Mouse (Mus musculus): ENCODE measurements around the gene Cmip. TPM values are rescaled to one million over a fixed set of nuclear protein-coding genes. Genes with fewer than 3 reads are reported as not detected.

Gene Cmip
- polyA plus RNA-seq, 1 experiment from 2014 or later, result 8.2 TPM

- Histone ChIP-seq H3K27ac (no peak overlapping the region), H3K36me3 (no peaks in the 10 kb centered on the region), H3K4me1 (no peaks in the 10 kb centered on the region; the same call in 1 of the 2 replicates), H3K4me3 (no peak overlapping the region), H3K27me3 (ENCODE audit: low read depth, poor library complexity, severe bottlenecking) (no peaks in the 10 kb centered on the region), H3K9me3 (replicated peaks) (no peaks in the 10 kb centered on the region)
- no peak for DNase-seq (ENCODE audit: low spot score)
- 87% methylated on average over 6 of the region's 6 CpGs for WGBS
Observed at GRCm38 (mm10) chr8:117242286-117242685, 14.6 kb upstream of the Cmip start.

GRCm38 (mm10) chr8:117244601-117245000, 12.3 kb upstream of the Cmip start:
- no peak overlapping the region for H3K27ac ChIP-seq
- no peaks in the 10 kb centered on the region; the same call in 1 of the 2 replicates for H3K4me1 ChIP-seq
- no peaks in the 10 kb centered on the region for H3K27me3 ChIP-seq (ENCODE audit: low read depth, poor library complexity, severe bottlenecking)
- H3K36me3 ChIP-seq, result no peaks in the 10 kb centered on the region
- no peak for DNase-seq (ENCODE audit: low spot score)
- H3K9me3 ChIP-seq (replicated peaks), result no peaks in the 10 kb centered on the region
- H3K4me3 ChIP-seq, result no peak overlapping the region
- 49% methylated on average over 6 of the region's 6 CpGs for WGBS

GRCm38 (mm10) chr8:117248341-117248740, 8.5 kb upstream of the Cmip start:
- 87% methylated on average over 11 of the region's 11 CpGs for WGBS
- Histone ChIP-seq H3K4me3 (no peak overlapping the region), H3K4me1 (no peaks in the 10 kb centered on the region; the same call in 1 of the 2 replicates), H3K27ac (no peak overlapping the region), H3K27me3 (ENCODE audit: low read depth, poor library complexity, severe bottlenecking) (no peaks in the 10 kb centered on the region), H3K36me3 (no peaks in the 10 kb centered on the region), H3K9me3 (replicated peaks) (no peaks in the 10 kb centered on the region)
- DNase-seq (ENCODE audit: low spot score), result no peak

GRCm38 (mm10) chr8:117251086-117251681, 5.7 kb upstream of the Cmip start:
- Histone ChIP-seq H3K27ac (no peak overlapping the region), H3K4me3 (no peak overlapping the region), H3K9me3 (replicated peaks) (no peaks in the 10 kb centered on the region), H3K4me1 (peaks cover 2% of the 10 kb centered on the region; the same call in 1 of the 2 replicates), H3K36me3 (no peaks in the 10 kb centered on the region), H3K27me3 (ENCODE audit: low read depth, poor library complexity, severe bottlenecking) (no peaks in the 10 kb centered on the region)
- no peak for DNase-seq (ENCODE audit: low spot score)
- 58% methylated on average over 7 of the region's 7 CpGs for WGBS

GRCm38 (mm10) chr8:117252650-117253049, 4.2 kb upstream of the Cmip start:
- Histone ChIP-seq H3K27me3 (ENCODE audit: low read depth, poor library complexity, severe bottlenecking) (no peaks in the 10 kb centered on the region), H3K36me3 (no peaks in the 10 kb centered on the region), H3K4me3 (no peak overlapping the region), H3K27ac (no peak overlapping the region), H3K4me1 (peaks cover 4% of the 10 kb centered on the region; the same call in 1 of the 2 replicates), H3K9me3 (replicated peaks) (no peaks in the 10 kb centered on the region)
- DNase-seq (ENCODE audit: low spot score), result no peak
- 94% methylated on average over 8 of the region's 8 CpGs for WGBS

- Histone ChIP-seq H3K27me3 (ENCODE audit: low read depth, poor library complexity, severe bottlenecking) (no peaks in the 10 kb centered on the region), H3K9me3 (replicated peaks) (no peaks in the 10 kb centered on the region), H3K36me3 (no peaks in the 10 kb centered on the region), H3K4me3 (no peak overlapping the region), H3K4me1 (peaks cover 11% of the 10 kb centered on the region), H3K27ac (no peak overlapping the region)
- no peak for DNase-seq (ENCODE audit: low spot score)
- 94% methylated on average over 17 of the region's 17 CpGs for WGBS
Observed at GRCm38 (mm10) chr8:117253390-117254269, 3.2 kb upstream of the Cmip start.

- H3K27ac ChIP-seq, result no peak overlapping the region
- no peaks in the 10 kb centered on the region for H3K27me3 ChIP-seq (ENCODE audit: low read depth, poor library complexity, severe bottlenecking)
- no peak for DNase-seq (ENCODE audit: low spot score)
- 78% methylated on average over 6 of the region's 6 CpGs for WGBS
- no peaks in the 10 kb centered on the region for H3K9me3 ChIP-seq (replicated peaks)
- H3K36me3 ChIP-seq, result no peaks in the 10 kb centered on the region
- H3K4me3 ChIP-seq, result no peak overlapping the region
- H3K4me1 ChIP-seq, result peaks cover 20% of the 10 kb centered on the region
Observed at GRCm38 (mm10) chr8:117254496-117254895, 2.4 kb upstream of the Cmip start.

GRCm38 (mm10) chr8:117256292-117256938, 449 bp upstream of the Cmip start:
- peak overlapping the region; percentile 83 for H3K4me3 ChIP-seq
- H3K9me3 ChIP-seq (replicated peaks), result no peaks in the 10 kb centered on the region
- H3K36me3 ChIP-seq, result no peaks in the 10 kb centered on the region
- WGBS, result 1% methylated on average over 83 of the region's 92 CpGs
- H3K27ac ChIP-seq, result peak overlapping the region; percentile 97
- H3K4me1 ChIP-seq, result peaks cover 39% of the 10 kb centered on the region
- DNase-seq (ENCODE audit: low spot score), result peak; percentile 93
- no peaks in the 10 kb centered on the region for H3K27me3 ChIP-seq (ENCODE audit: low read depth, poor library complexity, severe bottlenecking)

- Histone ChIP-seq H3K4me1 (peaks cover 52% of the 10 kb centered on the region), H3K27me3 (ENCODE audit: low read depth, poor library complexity, severe bottlenecking) (no peaks in the 10 kb centered on the region), H3K4me3 (peak overlapping the region; percentile 83), H3K9me3 (replicated peaks) (no peaks in the 10 kb centered on the region), H3K27ac (peak overlapping the region; percentile 97), H3K36me3 (no peaks in the 10 kb centered on the region)
- peak; percentile 69 for DNase-seq (ENCODE audit: low spot score)
- 11% methylated on average over 22 of the region's 22 CpGs for WGBS
Observed at GRCm38 (mm10) chr8:117257821-117258575, 1.1 kb downstream of the Cmip start.

GRCm38 (mm10) chr8:117258576-117259040, 1.7 kb downstream of the Cmip start:
- peak overlapping the region; percentile 83 for H3K4me3 ChIP-seq
- peak overlapping the region; percentile 97 for H3K27ac ChIP-seq
- WGBS, result 62% methylated on average over 6 of the region's 6 CpGs
- H3K36me3 ChIP-seq, result no peaks in the 10 kb centered on the region
- H3K9me3 ChIP-seq (replicated peaks), result no peaks in the 10 kb centered on the region
- DNase-seq (ENCODE audit: low spot score), result no peak
- H3K4me1 ChIP-seq, result peaks cover 58% of the 10 kb centered on the region
- H3K27me3 ChIP-seq (ENCODE audit: low read depth, poor library complexity, severe bottlenecking), result no peaks in the 10 kb centered on the region

- WGBS, result 62% methylated on average over 11 of the region's 11 CpGs
- no peaks in the 10 kb centered on the region for H3K9me3 ChIP-seq (replicated peaks)
- DNase-seq (ENCODE audit: low spot score), result peak; percentile 43
- H3K4me1 ChIP-seq, result peaks cover 58% of the 10 kb centered on the region
- H3K4me3 ChIP-seq, result peak overlapping the region; percentile 83
- no peaks in the 10 kb centered on the region for H3K27me3 ChIP-seq (ENCODE audit: low read depth, poor library complexity, severe bottlenecking)
- peak overlapping the region; percentile 97 for H3K27ac ChIP-seq
- H3K36me3 ChIP-seq, result no peaks in the 10 kb centered on the region
Observed at GRCm38 (mm10) chr8:117259431-117260001, 2.7 kb downstream of the Cmip start.

Data from limb, embryonic 10.5 days (tissue).